Mouse (Mus musculus) stomach, postnatal 0 days (tissue): ENCODE results near the gene H2-M5.

Source experiments
- CTCF ChIP-seq: IDR thresholded peaks from 2 replicates; pipeline ENCODE4 v1.5.1; 2016; ENCODE audit warnings: antibody characterized with exemption, low read depth, mild to moderate bottlenecking, moderate library complexity
- EP300 ChIP-seq: optimal IDR thresholded peaks from 2 replicates; pipeline ENCODE3; 2016; ENCODE audit warnings: antibody characterized with exemption

DNA sequence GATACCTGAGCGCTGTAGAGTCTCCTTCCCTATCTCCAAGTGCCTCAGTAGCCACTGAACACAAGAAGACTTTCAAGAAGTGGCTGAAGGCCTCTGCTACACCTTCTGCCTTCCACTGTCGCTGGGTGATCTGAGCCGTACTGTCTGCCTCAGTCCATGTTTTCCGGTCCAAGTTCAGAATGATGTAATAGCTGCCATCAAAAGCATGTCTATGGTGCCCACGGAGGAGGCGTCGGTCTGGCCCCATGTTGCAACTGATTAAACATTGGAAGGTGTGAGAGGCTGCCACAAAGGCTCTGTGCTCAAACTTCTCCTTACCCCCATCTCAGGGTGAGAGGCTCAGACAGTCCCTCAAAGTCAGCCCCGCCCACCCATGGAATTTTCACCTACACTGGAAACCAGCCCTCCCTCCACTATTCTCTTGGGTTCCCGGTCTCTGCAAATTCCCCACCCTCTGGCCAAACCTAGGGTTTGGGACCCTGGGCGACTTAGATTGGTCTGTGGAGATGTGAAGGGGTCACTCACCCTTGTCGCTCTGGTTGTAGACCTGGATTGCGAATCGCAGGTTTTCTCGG lies 18.9 kb downstream of the H2-M5 start:
- TF ChIP-seq CTCF, result no peak
- TF ChIP-seq EP300, result no peak
